Mouse (Mus musculus) heart, postnatal 0 days (tissue): ENCODE measurements at regions not wholly inside any gene's neighbourhood (a gene's known extent, or its start where the extent isn't known, plus 50 kb on each side); places are given as distances from the start of the nearest gene placed in this dataset.
A peak's percentile ranks its signal among the peaks of the same experiment; 100 is the strongest.
"Not testable (repeated sequence)": the region's sequence is repeated elsewhere in the genome, so short reads cannot be mapped to it uniquely, and the experiment has no call there.

Experiments
- ATAC-seq: fragments of 200-750 bp; cut with Nextera tagmentation; 2 replicates; pipeline ENCODE4 v1.8.0; 2017; ENCODE audit warnings: low read depth, moderate number of reproducible peaks, moderate library complexity; ENCODE audit not compliant: insufficient read depth
- DNase-seq: peaks from one replicate; pipeline ENCODE4 v3.0.0-alpha.2; 2016; ENCODE audit warnings: low spot score
- H3K27ac ChIP-seq: fragments of 300-500 bp; sonication (generic); 2 replicates; pipeline ENCODE4 v1.5.1; 2014; ENCODE audit warnings: low read depth, mild to moderate bottlenecking
- H3K27me3 ChIP-seq: fragments of 300-500 bp; sonication (generic); 2 replicates; pipeline ENCODE4 v1.6.1; 2014; ENCODE audit warnings: low read length, mixed read lengths; ENCODE audit not compliant: control insufficient read depth, insufficient read depth
- H3K36me3 ChIP-seq: fragments of 300-500 bp; sonication (generic); replicated peaks from 2 replicates; pipeline ENCODE4 v1.6.1; 2014; ENCODE audit warnings: low read length, mixed read lengths; ENCODE audit not compliant: control insufficient read depth, insufficient read depth
- H3K4me1 ChIP-seq: fragments of 300-500 bp; sonication (generic); 2 replicates; pipeline ENCODE4 v1.6.1; 2014; ENCODE audit warnings: antibody characterized with exemption; ENCODE audit not compliant: control insufficient read depth, insufficient read depth
- H3K4me2 ChIP-seq: fragments of 300-500 bp; sonication (generic); 2 replicates; pipeline ENCODE4 v1.6.1; 2014; ENCODE audit warnings: low read depth, mild to moderate bottlenecking, low read length, moderate library complexity
- H3K4me3 ChIP-seq: fragments of 300-500 bp; sonication (generic); 2 replicates; pipeline ENCODE4 v1.5.1; 2014; ENCODE audit warnings: low read depth, low read length
- H3K9ac ChIP-seq: fragments of 300-500 bp; sonication (generic); replicated peaks from 2 replicates; pipeline ENCODE4 v1.6.1; 2014; ENCODE audit warnings: low read depth, low read length, mixed read lengths
- H3K9me3 ChIP-seq: fragments of 300-500 bp; sonication (generic); replicated peaks from 2 replicates; pipeline ENCODE4 v1.6.1; 2016; ENCODE audit warnings: low read length; ENCODE audit not compliant: control insufficient read depth
- CTCF ChIP-seq: IDR thresholded peaks from 2 replicates; pipeline ENCODE4 v1.5.1; 2016; ENCODE audit warnings: antibody characterized with exemption, control low read depth, low read depth
- EP300 ChIP-seq: IDR thresholded peaks from 2 replicates; pipeline ENCODE4 v1.6.1; 2016; ENCODE audit warnings: antibody characterized with exemption, low read depth
- WGBS: fragments of 180-500 bp; shearing (Covaris S2); extraction: QIAGEN DNeasy Blood & Tissue Kit; methylation state at CpG from one replicate; pipeline ENCODE4 v1.1.7; 2014; 5-methylcytosine and 5-hydroxymethylcytosine counted together

GRCm38 (mm10) chr14:9403688-9404087 is 737.6 kb upstream of the 4930452B06Rik start:
- Histone ChIP-seq H3K4me3 (no peak overlapping the region), H3K9ac (no peak overlapping the region), H3K9me3 (no peaks in the 10 kb centered on the region), H3K4me1 (no peaks in the 10 kb centered on the region), H3K27me3 (no peaks in the 10 kb centered on the region), H3K36me3 (no peaks in the 10 kb centered on the region), H3K27ac (no peak overlapping the region), H3K4me2 (no peak overlapping the region)
- no peak for DNase-seq
- ATAC-seq, result no peak
- TF ChIP-seq CTCF (no peak), EP300 (no peak)
- 56% methylated on average over 7 of the region's 7 CpGs for WGBS

DNA sequence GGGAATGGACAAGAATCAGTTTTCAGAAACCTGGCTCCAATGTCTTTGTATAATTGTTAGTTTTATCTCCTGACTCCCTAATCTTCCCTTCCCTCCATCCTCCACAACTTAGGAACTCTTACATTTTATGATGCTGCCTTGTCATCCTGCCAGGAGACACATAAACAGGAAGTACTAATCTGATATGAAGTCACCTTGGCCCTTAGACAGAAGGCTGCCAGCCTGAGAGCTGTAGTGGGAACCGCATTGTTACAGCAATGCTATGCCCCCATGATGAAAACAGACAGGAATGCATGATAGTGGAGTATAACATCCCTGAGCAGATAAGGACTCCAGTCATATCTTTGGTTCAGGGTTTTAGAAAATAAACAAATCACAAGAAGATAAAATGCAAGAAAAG is 734.8 kb upstream of the 4930452B06Rik start:
- no peak for TF ChIP-seq EP300
- TF ChIP-seq CTCF, result no peak
- Histone ChIP-seq H3K27ac (no peak overlapping the region), H3K4me2 (no peak overlapping the region), H3K9me3 (no peaks in the 10 kb centered on the region), H3K27me3 (no peaks in the 10 kb centered on the region), H3K9ac (no peak overlapping the region), H3K4me1 (no peaks in the 10 kb centered on the region), H3K4me3 (no peak overlapping the region), H3K36me3 (no peaks in the 10 kb centered on the region)
- 28% methylated on average over 1 of the region's 1 CpGs for WGBS
- DNase-seq, result no peak
- no peak for ATAC-seq

DNA sequence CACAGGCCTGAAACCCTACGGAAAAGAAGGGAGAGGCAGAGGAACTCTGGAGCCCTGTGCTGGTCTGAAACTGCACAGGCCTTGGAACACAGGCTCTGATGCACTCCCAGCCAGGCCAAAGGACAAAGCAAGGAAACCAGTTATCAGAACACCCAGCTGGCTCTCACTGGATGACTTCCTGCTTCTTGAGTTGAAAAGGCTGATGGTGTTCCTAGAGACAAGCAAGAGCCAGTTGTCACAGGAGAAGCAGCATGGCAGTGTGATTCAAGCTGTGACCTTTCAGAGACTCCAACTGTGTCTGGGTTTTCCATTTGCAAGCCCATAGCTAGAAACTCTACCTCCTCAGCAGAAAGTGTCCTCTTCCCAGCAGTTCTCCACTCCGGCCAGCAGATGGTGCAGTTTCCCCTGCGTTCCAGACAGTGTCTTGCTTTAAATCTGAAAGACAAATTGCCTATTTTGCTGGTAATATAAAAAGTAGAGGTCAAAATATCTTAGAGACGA is 727.3 kb upstream of the 4930452B06Rik start:
- Histone ChIP-seq H3K9ac (no peak overlapping the region), H3K4me2 (no peak overlapping the region), H3K27ac (peak overlapping the region; percentile 55; the same call in 1 of the 2 replicates), H3K27me3 (no peaks in the 10 kb centered on the region), H3K4me1 (no peaks in the 10 kb centered on the region), H3K4me3 (no peak overlapping the region), H3K9me3 (no peaks in the 10 kb centered on the region), H3K36me3 (no peaks in the 10 kb centered on the region)
- DNase-seq, result peak; percentile 86
- WGBS, result 14% methylated on average over 4 of the region's 4 CpGs
- ATAC-seq, result peak; percentile 89
- TF ChIP-seq EP300, result peak; percentile 75; the same call in 1 of the 2 replicates
- TF ChIP-seq CTCF, result peak; percentile 93

DNA sequence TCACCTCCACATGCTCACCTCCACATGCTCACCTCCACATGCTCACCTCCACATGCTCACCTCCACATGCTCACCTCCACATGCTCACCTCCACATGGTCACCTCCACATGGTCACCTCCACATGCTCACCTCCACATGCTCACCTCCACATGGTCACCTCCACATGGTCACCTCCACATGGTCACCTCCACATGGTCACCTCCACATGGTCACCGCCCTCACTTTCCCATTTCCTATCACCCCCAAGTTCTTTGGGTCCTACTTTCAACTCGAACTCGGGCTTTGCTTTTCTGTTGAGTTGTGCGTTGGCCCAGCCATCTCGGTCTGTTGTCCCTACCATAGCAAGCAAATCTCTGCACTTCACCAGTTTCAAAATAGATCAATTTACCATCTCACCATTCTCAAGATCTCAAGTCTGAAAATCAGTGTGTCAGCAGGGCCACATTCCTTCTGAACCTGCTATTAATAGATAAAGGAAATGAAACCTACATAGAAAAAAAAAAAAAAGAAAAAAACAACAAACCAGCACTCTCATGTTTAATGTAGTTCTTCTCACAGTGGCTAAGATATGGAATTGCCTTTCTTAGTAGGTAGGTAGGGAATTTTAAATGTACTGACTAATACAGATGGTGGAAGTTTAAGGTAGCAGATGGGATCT is 724.0 kb upstream of the 4930452B06Rik start:
- not testable (repeated sequence) for H3K36me3 ChIP-seq, H3K4me1 ChIP-seq, H3K4me2 ChIP-seq, H3K27me3 ChIP-seq, H3K9me3 ChIP-seq, ATAC-seq, H3K4me3 ChIP-seq, DNase-seq, H3K27ac ChIP-seq, H3K9ac ChIP-seq
- 91% methylated on average over 5 of the region's 5 CpGs for WGBS

DNA sequence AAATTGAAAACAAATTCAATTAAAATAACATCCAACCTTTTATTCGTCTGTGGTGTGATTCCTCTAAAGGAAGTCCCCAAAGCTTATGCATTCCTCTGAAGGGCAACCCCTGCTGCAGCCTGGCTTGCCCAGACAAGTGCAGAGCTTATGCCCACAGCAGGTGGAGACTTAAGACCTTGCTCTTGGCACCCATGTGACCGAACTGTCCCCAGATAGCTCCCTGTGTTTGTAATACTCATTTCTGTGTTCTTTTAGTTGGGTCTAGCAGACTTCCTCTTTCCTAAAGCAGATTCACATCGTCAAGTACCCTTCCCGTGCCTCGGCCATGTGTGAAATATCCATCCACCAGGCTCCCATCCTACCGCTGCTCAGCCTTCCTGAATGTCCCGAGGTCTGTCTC is 723.1 kb upstream of the 4930452B06Rik start:
- H3K9me3 ChIP-seq, result no peaks in the 10 kb centered on the region
- no peaks in the 10 kb centered on the region for H3K4me1 ChIP-seq
- no peak for DNase-seq
- no peaks in the 10 kb centered on the region for H3K36me3 ChIP-seq
- 62% methylated on average over 7 of the region's 7 CpGs for WGBS
- no peak overlapping the region for H3K4me3 ChIP-seq
- H3K9ac ChIP-seq, result no peak overlapping the region
- no peak overlapping the region for H3K27ac ChIP-seq
- TF ChIP-seq EP300, result no peak
- no peak for TF ChIP-seq CTCF
- no peaks in the 10 kb centered on the region for H3K27me3 ChIP-seq
- ATAC-seq, result no peak
- H3K4me2 ChIP-seq, result no peak overlapping the region
